Mouse (Mus musculus): ENCODE measurements around the gene C1ql1. TPM values are rescaled to one million over a fixed set of nuclear protein-coding genes. Genes with fewer than 3 reads are reported as not detected.

C1ql1 gene
- polyA plus RNA-seq, 1 experiment from 2014 or later = 8.2 TPM

DNA sequence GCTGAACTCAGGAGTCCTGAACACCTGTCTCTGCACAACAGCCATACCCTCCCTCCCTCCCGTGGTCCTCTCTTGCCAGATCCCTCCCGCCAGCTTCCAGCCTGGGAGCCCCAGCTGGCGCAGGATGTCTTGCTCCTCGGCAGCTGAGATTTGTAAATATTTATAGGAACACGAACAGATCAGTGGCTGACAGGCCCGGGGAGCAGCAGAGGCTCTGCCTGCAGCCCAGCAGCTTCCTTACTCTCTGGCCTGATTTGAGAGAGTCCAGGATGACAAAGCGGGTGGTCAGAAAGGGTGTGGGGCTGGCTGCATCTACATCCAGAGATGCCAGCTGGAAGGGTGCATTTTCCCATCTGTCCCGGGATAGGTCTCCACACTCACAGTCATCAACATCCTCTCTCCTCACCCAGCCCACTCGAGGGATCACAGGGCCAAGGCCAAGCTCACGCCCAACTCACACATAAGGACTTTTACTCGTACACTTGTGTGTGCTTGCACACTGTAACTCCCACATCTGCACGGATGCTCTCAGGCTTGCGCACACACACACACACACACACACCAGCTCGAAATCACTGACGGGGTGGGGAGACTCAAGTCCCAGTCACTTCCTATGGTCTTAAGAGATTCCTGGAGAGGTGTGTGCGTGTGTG, 10.6 kb upstream of the C1ql1 start:
- no peaks in the 10 kb centered on the region for H3K27me3 ChIP-seq
- peak; percentile 62; the same call in 1 of the 2 replicates for ATAC-seq
- no peaks in the 10 kb centered on the region for H3K36me3 ChIP-seq
- H3K4me1 ChIP-seq (replicated peaks) = peaks cover 51% of the 10 kb centered on the region
- no peak overlapping the region for H3K9ac ChIP-seq (replicated peaks)
- H3K4me3 ChIP-seq (replicated peaks) = no peak overlapping the region
- H3K27ac ChIP-seq = peak overlapping the region; percentile 74
- no peaks in the 10 kb centered on the region for H3K9me3 ChIP-seq
- no peak overlapping the region for H3K4me2 ChIP-seq (replicated peaks)
- 46% methylated on average over 16 of the region's 16 CpGs for WGBS

GRCm38 (mm10) chr11:102952922-102953321, 6.4 kb upstream of the C1ql1 start:
- WGBS = 17% methylated on average over 6 of the region's 6 CpGs
- Histone ChIP-seq H3K27me3 (peaks cover 38% of the 10 kb centered on the region), H3K9me3 (no peaks in the 10 kb centered on the region), H3K36me3 (no peaks in the 10 kb centered on the region), H3K4me3 (replicated peaks) (no peak overlapping the region), H3K9ac (replicated peaks) (no peak overlapping the region), H3K27ac (peak overlapping the region; percentile 67), H3K4me2 (replicated peaks) (no peak overlapping the region), H3K4me1 (replicated peaks) (peaks cover 59% of the 10 kb centered on the region)
- ATAC-seq = peak; percentile 74

GRCm38 (mm10) chr11:102948043-102948961, 1.8 kb upstream of the C1ql1 start:
- peak overlapping the region; percentile 22; the same call in 1 of the 2 replicates for H3K27ac ChIP-seq
- H3K4me1 ChIP-seq (replicated peaks) = peaks cover 60% of the 10 kb centered on the region
- ATAC-seq = 0 out of 2 replicates have a peak, but pooled peaks have one; percentile 18
- H3K4me3 ChIP-seq (replicated peaks) = peak overlapping the region; percentile 41
- peak overlapping the region; percentile 65 for H3K9ac ChIP-seq (replicated peaks)
- H3K9me3 ChIP-seq = no peaks in the 10 kb centered on the region
- H3K36me3 ChIP-seq = no peaks in the 10 kb centered on the region
- peak overlapping the region; percentile 67 for H3K4me2 ChIP-seq (replicated peaks)
- H3K27me3 ChIP-seq = peaks cover 84% of the 10 kb centered on the region
- 1% methylated on average over 48 of the region's 51 CpGs for WGBS

DNA sequence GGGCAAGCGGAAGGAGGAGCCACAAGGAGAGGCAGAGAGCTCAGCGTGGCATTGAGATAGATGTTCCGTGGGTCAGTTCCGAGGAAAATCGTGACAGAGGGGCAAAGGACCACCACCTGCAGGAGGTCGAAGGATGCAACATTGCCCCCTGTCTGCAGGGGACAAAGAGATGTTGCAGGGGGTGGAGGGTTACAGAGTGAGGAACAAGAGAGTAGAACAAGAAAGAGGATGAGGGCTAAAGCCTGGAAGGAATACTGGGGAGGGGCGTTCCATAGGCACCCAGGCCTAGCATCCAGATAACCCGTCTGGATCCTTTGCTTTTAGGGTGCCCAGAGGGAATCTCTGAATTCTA, 480 bp upstream of the C1ql1 start:
- Histone ChIP-seq H3K9ac (replicated peaks) (peak overlapping the region; percentile 63; the same call in 1 of the 2 replicates), H3K4me1 (replicated peaks) (peaks cover 47% of the 10 kb centered on the region), H3K27me3 (peaks cover 97% of the 10 kb centered on the region), H3K4me3 (replicated peaks) (peak overlapping the region; percentile 43), H3K27ac (no peak overlapping the region), H3K36me3 (no peaks in the 10 kb centered on the region), H3K9me3 (no peaks in the 10 kb centered on the region), H3K4me2 (replicated peaks) (peak overlapping the region; percentile 63)
- ATAC-seq = peak; percentile 40
- 2% methylated on average over 8 of the region's 8 CpGs for WGBS

GRCm38 (mm10) chr11:102945306-102946264, 903 bp downstream of the C1ql1 start:
- Histone ChIP-seq H3K27me3 (peaks cover 94% of the 10 kb centered on the region), H3K9ac (replicated peaks) (peak overlapping the region; percentile 63), H3K4me3 (replicated peaks) (peak overlapping the region; percentile 43), H3K4me1 (replicated peaks) (peaks cover 42% of the 10 kb centered on the region), H3K9me3 (no peaks in the 10 kb centered on the region), H3K27ac (no peak overlapping the region), H3K36me3 (no peaks in the 10 kb centered on the region), H3K4me2 (replicated peaks) (peak overlapping the region; percentile 63)
- peak; percentile 9; the same call in 1 of the 2 replicates for ATAC-seq
- WGBS = under 1% methylated on average over 54 of the region's 54 CpGs

- peaks cover 57% of the 10 kb centered on the region for H3K27me3 ChIP-seq
Measured at GRCm38 (mm10) chr11:102941236-102941635, 5.3 kb downstream of the C1ql1 start.

DNA sequence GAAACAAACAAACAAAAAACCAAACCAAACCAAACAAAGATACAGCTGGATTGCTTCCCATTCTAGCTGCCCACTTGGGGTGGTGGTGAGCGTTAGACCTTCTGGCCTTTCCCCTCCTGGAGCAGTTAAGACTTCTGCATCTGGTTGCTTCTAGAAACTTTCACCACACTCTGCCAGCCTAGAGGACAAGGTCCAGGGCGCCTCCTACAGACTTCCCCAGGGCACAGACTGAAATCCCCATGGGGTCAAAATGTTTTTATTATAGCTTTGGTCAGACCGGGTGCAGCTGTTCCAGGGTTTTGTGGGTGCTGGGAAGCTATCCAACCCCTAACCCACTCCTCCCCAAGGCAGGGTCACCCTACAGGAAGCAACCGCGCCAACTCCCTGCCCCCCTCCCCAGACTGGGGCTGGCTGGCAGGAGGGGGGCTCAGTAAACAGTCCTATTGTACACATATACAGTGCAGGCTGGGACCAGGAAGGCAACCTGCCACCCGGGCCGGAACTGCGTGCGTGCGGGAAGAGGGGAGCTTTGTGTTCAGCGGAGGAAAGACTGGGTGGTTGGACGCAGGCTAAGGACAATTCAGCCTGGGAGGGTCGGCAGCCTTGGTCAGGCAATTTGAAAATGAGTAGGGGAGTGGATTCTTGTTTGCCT, 7.3 kb downstream of the C1ql1 start:
- peaks cover 37% of the 10 kb centered on the region for H3K27me3 ChIP-seq
- H3K9ac ChIP-seq (replicated peaks) = no peak overlapping the region
- H3K27ac ChIP-seq = no peak overlapping the region
- WGBS = 46% methylated on average over 13 of the region's 13 CpGs
- no peaks in the 10 kb centered on the region for H3K9me3 ChIP-seq
- no peak overlapping the region for H3K4me3 ChIP-seq (replicated peaks)
- H3K4me1 ChIP-seq (replicated peaks) = peaks cover 27% of the 10 kb centered on the region
- ATAC-seq = 0 out of 2 replicates have a peak, but pooled peaks have one; percentile 65
- no peaks in the 10 kb centered on the region for H3K36me3 ChIP-seq
- H3K4me2 ChIP-seq (replicated peaks) = peak overlapping the region; percentile 24; the same call in 1 of the 2 replicates

More at GRCm38 (mm10) chr11:102941236-102941635, 5.3 kb downstream of the C1ql1 start:
- 63% methylated on average over 6 of the region's 6 CpGs for WGBS
- Histone ChIP-seq H3K9me3 (no peaks in the 10 kb centered on the region), H3K36me3 (no peaks in the 10 kb centered on the region), H3K4me3 (replicated peaks) (no peak overlapping the region), H3K4me2 (replicated peaks) (no peak overlapping the region), H3K4me1 (replicated peaks) (peaks cover 41% of the 10 kb centered on the region), H3K27ac (no peak overlapping the region), H3K9ac (replicated peaks) (no peak overlapping the region)
- no peak for ATAC-seq

GRCm38 (mm10) chr11:102937529-102938182, 8.8 kb downstream of the C1ql1 start:
- Histone ChIP-seq H3K27ac (no peak overlapping the region), H3K27me3 (peaks cover 22% of the 10 kb centered on the region), H3K36me3 (no peaks in the 10 kb centered on the region), H3K4me3 (replicated peaks) (no peak overlapping the region), H3K4me1 (replicated peaks) (peaks cover 27% of the 10 kb centered on the region), H3K4me2 (replicated peaks) (no peak overlapping the region), H3K9ac (replicated peaks) (no peak overlapping the region), H3K9me3 (no peaks in the 10 kb centered on the region)
- WGBS = 45% methylated on average over 3 of the region's 3 CpGs
- ATAC-seq = peak; percentile 75

- Histone ChIP-seq H3K4me1 (replicated peaks) (peaks cover 27% of the 10 kb centered on the region), H3K4me3 (replicated peaks) (no peak overlapping the region), H3K4me2 (replicated peaks) (no peak overlapping the region), H3K27me3 (peaks cover 10% of the 10 kb centered on the region), H3K9ac (replicated peaks) (no peak overlapping the region), H3K36me3 (no peaks in the 10 kb centered on the region), H3K27ac (no peak overlapping the region), H3K9me3 (no peaks in the 10 kb centered on the region)
- WGBS = 49% methylated on average over 4 of the region's 4 CpGs
- ATAC-seq = no peak
Measured at GRCm38 (mm10) chr11:102936272-102936671, 10.2 kb downstream of the C1ql1 start.

- 89% methylated on average over 10 of the region's 10 CpGs for WGBS
- no peak overlapping the region for H3K4me3 ChIP-seq (replicated peaks)
- ATAC-seq = no peak
Measured at GRCm38 (mm10) chr11:102930672-102931071, 15.8 kb downstream of the C1ql1 start.

More at GRCm38 (mm10) chr11:102930672-102931071, 15.8 kb downstream of the C1ql1 start:
- H3K9me3 ChIP-seq = no peaks in the 10 kb centered on the region
- H3K4me2 ChIP-seq (replicated peaks) = no peak overlapping the region
- H3K27ac ChIP-seq = no peak overlapping the region
- H3K36me3 ChIP-seq = no peaks in the 10 kb centered on the region
- no peaks in the 10 kb centered on the region; the same call in 1 of the 2 replicates for H3K27me3 ChIP-seq
- H3K9ac ChIP-seq (replicated peaks) = no peak overlapping the region
- H3K4me1 ChIP-seq (replicated peaks) = no peaks in the 10 kb centered on the region
